Mouse (Mus musculus): Measurements from ENCODE around the gene Meaf6. TPM values are rescaled to one million over a fixed set of nuclear protein-coding genes. Genes with fewer than 3 reads are reported as not detected.

Gene Meaf6
- polyA plus RNA-seq, 1 experiment from 2014 or later, result 86.3 TPM

DNA sequence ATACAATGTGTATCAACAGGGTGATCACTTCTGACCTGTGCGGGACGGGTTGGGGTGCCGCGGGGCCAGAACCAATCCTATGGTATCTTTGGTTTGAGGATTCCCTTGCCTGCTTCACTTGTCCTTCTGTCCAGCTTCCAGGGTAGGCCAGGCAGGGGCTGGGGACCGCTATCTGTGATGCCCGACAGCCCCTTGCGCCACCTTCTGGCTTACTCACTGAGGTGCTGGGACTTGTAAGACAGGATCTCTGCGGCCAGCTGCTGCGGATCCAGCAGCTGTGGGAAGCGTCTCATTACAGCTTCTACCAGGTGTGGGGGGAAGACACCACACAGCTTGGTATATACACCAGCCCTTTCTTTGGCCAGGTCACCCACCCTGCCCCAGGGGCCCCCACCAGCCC lies 34.1 kb downstream of the Meaf6 start:
- DNase-seq (ENCODE audit: low spot score), result peak; percentile 45
- Histone ChIP-seq H3K4me3 (no peak overlapping the region), H3K4me1 (peaks cover 44% of the 10 kb centered on the region), H3K9me3 (replicated peaks) (no peaks in the 10 kb centered on the region), H3K36me3 (peaks cover 5% of the 10 kb centered on the region; the same call in 1 of the 2 replicates), H3K27me3 (ENCODE audit: low read depth, poor library complexity, severe bottlenecking) (0 out of 2 replicates have a peak, but pooled peaks cover 15% of the 10 kb centered on the region), H3K27ac (replicated peaks) (no peak overlapping the region)
- 24% methylated on average over 10 of the region's 10 CpGs for WGBS

DNA sequence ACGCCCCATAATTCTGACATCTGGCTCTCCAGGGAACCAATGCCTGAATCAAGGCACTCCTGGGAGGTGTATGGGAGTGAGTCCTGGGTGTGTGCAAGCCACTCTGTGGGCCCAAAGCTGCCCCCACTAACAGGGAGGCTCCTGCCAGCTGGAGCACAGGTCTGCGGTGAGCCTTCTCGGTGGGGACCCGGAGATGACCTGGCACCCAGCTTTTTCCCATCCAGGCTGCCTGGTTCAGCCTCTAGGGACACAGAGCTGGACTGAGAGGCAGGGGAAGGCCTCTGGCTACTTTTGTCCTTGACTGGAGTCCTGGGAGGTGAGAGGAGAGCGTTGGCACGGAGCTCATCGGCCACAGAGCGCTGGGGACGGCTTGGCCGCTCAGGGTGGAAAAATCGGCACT lies 34.8 kb downstream of the Meaf6 start:
- Histone ChIP-seq H3K9me3 (replicated peaks) (no peaks in the 10 kb centered on the region), H3K27ac (replicated peaks) (no peak overlapping the region), H3K4me1 (peaks cover 47% of the 10 kb centered on the region), H3K4me3 (no peak overlapping the region), H3K36me3 (peaks cover 5% of the 10 kb centered on the region; the same call in 1 of the 2 replicates), H3K27me3 (ENCODE audit: low read depth, poor library complexity, severe bottlenecking) (0 out of 2 replicates have a peak, but pooled peaks cover 17% of the 10 kb centered on the region)
- no peak for DNase-seq (ENCODE audit: low spot score)
- 96% methylated on average over 11 of the region's 11 CpGs for WGBS

DNA sequence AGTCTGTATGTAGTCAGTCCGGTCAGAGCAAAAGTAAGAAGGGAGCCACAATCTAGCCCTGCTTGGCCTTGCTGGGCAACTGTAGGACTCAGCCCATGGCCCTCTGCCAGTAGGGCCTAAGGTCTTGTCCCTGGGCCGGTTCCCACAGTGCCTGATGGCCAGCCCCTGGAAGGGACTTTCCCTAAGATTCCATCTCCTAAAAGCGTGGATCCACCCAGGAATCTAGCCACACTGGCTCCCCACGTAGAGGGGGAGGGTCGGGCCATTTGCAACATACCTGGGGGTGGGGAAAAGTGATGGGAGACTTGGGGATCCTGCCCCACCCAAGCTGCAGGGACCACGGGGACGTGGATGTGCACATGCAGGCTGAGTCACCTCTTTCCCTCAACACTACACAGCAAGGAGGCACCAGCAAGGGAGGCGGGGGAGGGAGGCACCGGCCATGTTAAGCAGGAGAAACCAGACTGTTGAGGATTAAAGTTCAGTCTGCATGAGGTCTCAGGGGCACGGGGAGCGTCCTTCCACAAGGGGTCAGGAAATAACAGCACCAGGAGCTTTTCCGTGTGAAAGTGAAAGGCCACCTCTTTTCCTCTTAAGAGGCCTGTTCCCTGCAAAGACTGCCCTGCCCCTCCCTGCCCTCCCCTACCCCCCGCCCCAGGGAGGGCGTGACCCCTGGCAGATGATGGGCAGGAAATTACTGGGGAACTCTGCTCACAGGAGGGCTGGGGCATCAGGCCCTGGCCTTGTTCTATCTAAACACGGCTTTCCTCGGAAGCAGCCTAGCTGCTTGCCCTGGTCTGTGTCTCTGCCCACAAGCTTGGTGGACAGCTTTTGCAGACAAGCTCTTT lies 37.7 kb downstream of the Meaf6 start:
- H3K27ac ChIP-seq (replicated peaks), result peak overlapping the region; percentile 46; the same call in 1 of the 2 replicates
- no peak for DNase-seq (ENCODE audit: low spot score)
- no peaks in the 10 kb centered on the region for H3K9me3 ChIP-seq (replicated peaks)
- peak overlapping the region; percentile 7; the same call in 1 of the 2 replicates for H3K4me3 ChIP-seq
- peaks cover 44% of the 10 kb centered on the region for H3K27me3 ChIP-seq (ENCODE audit: low read depth, poor library complexity, severe bottlenecking)
- H3K36me3 ChIP-seq, result peaks cover 5% of the 10 kb centered on the region; the same call in 1 of the 2 replicates
- peaks cover 53% of the 10 kb centered on the region for H3K4me1 ChIP-seq
- 21% methylated on average over 16 of the region's 16 CpGs for WGBS

DNA sequence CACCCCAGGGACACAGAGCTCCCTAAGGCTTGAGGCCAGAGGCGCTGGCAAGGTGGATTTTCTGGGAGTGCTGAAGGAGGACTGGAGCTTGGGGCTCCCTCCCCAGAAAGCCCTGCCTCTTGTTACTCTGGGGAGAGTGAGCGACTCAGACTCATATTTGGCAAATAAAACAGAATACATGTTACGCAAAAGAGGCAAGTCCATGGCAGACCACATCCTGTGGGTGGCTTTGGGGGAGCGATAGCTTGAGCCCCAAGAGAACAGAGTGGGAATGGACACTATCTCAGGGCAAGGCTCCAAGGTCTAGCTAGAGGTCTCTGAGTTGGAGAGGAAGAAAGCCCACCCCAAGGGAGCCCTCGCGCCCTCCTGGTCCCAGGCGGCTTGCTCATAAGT lies 38.3 kb downstream of the Meaf6 start:
- H3K9me3 ChIP-seq (replicated peaks), result no peaks in the 10 kb centered on the region
- no peak overlapping the region for H3K4me3 ChIP-seq
- peaks cover 50% of the 10 kb centered on the region for H3K27me3 ChIP-seq (ENCODE audit: low read depth, poor library complexity, severe bottlenecking)
- peaks cover 5% of the 10 kb centered on the region; the same call in 1 of the 2 replicates for H3K36me3 ChIP-seq
- peaks cover 59% of the 10 kb centered on the region for H3K4me1 ChIP-seq
- no peak for DNase-seq (ENCODE audit: low spot score)
- H3K27ac ChIP-seq (replicated peaks), result no peak overlapping the region
- WGBS, result 73% methylated on average over 7 of the region's 7 CpGs

DNA sequence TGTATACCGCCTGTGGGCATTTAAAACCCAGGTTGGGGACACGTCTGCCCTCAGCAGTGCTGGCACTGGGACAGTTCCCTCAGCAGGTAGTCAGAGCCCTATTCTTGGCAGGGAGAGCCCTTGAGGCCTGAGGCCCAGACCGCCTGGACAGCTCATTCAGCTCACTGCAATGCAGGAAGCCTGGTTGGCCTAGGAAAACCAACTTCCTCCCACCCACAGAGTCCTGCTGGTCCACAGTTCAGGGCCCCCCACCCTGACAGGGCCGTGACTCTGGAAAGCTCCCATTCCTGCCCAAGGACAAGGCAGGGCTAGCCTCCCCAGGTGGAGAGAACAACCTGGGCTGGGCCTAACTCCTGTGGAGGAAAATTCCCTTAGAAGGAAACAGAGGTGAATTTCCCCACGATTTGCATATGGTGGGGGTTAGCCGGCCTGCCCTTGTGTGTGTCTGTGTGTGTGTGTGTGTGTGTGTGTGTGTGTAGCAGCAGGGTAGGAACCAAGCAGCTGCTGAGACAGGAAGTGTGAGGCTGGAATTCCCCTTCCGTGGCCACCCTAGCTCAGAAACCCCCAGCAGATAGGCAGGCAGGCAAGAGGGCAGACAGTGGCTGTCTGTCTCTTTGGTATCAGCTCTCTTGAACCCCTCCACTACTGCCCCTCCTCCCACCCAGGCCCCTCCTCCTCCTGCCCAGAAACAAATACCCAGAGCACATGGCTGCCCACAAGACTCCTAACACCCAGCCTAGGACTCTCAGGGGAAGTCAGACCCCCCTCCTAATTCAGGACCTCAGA lies 39.7 kb downstream of the Meaf6 start:
- Histone ChIP-seq H3K36me3 (peaks cover 3% of the 10 kb centered on the region; the same call in 1 of the 2 replicates), H3K4me1 (peaks cover 54% of the 10 kb centered on the region), H3K4me3 (no peak overlapping the region), H3K27ac (replicated peaks) (no peak overlapping the region), H3K27me3 (ENCODE audit: low read depth, poor library complexity, severe bottlenecking) (peaks cover 55% of the 10 kb centered on the region), H3K9me3 (replicated peaks) (no peaks in the 10 kb centered on the region)
- no peak for DNase-seq (ENCODE audit: low spot score)
- 49% methylated on average over 7 of the region's 7 CpGs for WGBS

DNA sequence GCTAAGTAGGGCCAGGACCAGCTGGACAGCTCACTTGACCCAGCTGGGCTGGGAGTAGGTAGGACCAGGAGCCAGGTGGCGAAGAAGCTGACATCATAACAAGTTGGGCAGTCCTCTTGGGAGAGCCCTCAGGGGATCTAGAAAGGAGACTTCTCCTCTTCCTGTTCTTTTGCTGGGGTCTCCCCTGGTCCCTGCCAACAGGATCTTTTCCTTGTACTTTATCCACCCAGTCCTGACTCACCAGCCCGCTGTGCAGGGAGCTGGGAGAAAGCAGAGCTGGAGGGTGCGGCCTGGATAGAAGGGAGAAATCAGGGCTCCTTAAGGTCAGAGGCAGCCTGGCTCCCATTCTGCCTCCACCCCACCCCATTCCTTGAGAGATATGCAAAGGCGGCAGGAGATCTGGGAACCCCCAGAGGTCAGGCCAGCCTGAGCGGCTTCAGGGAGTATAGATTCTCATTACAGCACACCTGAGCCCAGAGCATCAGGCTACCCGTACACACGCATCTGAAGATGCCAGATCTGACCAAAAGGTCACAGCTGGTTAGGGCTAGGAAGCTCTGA lies 40.5 kb downstream of the Meaf6 start:
- no peaks in the 10 kb centered on the region for H3K36me3 ChIP-seq
- WGBS, result 85% methylated on average over 7 of the region's 7 CpGs
- H3K27me3 ChIP-seq (ENCODE audit: low read depth, poor library complexity, severe bottlenecking), result peaks cover 53% of the 10 kb centered on the region
- no peak overlapping the region for H3K27ac ChIP-seq (replicated peaks)
- H3K9me3 ChIP-seq (replicated peaks), result no peaks in the 10 kb centered on the region
- H3K4me3 ChIP-seq, result no peak overlapping the region
- DNase-seq (ENCODE audit: low spot score), result no peak
- peaks cover 54% of the 10 kb centered on the region for H3K4me1 ChIP-seq

DNA sequence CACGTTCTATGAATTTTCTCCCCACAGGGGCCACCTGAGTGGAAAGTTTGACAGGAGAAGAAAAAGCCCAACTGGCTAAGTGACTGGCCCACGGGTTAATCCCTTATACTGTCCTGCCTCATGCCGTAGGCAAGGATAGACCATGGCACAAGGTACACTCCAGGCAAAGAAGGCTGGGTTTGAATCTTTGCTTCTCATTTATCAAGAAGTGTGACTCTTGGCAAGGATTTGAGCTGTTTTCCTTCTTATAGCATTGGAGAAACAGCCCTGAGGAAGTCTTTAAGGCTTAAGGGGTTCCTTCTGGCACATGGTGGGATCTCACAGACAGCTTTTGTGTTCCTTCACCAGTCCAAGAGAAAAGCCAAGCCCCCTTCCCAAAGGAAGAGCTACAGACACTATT lies 41.3 kb downstream of the Meaf6 start:
- H3K4me3 ChIP-seq, result no peak overlapping the region
- no peaks in the 10 kb centered on the region for H3K36me3 ChIP-seq
- H3K4me1 ChIP-seq, result peaks cover 54% of the 10 kb centered on the region
- H3K9me3 ChIP-seq (replicated peaks), result no peaks in the 10 kb centered on the region
- peaks cover 53% of the 10 kb centered on the region for H3K27me3 ChIP-seq (ENCODE audit: low read depth, poor library complexity, severe bottlenecking)
- DNase-seq (ENCODE audit: low spot score), result no peak
- H3K27ac ChIP-seq (replicated peaks), result no peak overlapping the region
- 90% methylated on average over 3 of the region's 3 CpGs for WGBS

DNA sequence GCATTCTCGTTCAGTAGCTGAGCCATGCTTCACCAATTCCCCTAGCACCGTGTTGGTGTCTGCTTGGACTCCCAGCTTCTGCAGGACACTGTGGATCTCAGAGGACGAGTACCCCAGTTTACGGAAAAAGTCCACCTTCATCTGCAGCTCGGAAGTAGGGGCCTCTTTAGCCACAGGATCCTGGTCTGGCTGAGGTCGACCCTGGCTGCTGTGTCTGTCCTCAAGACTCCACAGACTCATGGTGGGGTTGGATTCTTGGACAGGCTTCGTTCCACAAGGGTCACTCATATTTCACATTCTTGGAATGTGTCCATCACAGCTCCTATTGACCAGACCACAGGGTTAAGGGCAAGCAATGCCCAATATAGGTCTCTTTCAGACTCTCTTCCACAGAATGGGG lies 41.8 kb downstream of the Meaf6 start:
- H3K9me3 ChIP-seq (replicated peaks), result no peaks in the 10 kb centered on the region
- WGBS, result 82% methylated on average over 7 of the region's 7 CpGs
- H3K4me3 ChIP-seq, result peak overlapping the region; percentile 89; the same call in 1 of the 2 replicates
- H3K4me1 ChIP-seq, result peaks cover 54% of the 10 kb centered on the region
- peaks cover 53% of the 10 kb centered on the region for H3K27me3 ChIP-seq (ENCODE audit: low read depth, poor library complexity, severe bottlenecking)
- no peak overlapping the region for H3K27ac ChIP-seq (replicated peaks)
- no peak for DNase-seq (ENCODE audit: low spot score)
- no peaks in the 10 kb centered on the region for H3K36me3 ChIP-seq

DNA sequence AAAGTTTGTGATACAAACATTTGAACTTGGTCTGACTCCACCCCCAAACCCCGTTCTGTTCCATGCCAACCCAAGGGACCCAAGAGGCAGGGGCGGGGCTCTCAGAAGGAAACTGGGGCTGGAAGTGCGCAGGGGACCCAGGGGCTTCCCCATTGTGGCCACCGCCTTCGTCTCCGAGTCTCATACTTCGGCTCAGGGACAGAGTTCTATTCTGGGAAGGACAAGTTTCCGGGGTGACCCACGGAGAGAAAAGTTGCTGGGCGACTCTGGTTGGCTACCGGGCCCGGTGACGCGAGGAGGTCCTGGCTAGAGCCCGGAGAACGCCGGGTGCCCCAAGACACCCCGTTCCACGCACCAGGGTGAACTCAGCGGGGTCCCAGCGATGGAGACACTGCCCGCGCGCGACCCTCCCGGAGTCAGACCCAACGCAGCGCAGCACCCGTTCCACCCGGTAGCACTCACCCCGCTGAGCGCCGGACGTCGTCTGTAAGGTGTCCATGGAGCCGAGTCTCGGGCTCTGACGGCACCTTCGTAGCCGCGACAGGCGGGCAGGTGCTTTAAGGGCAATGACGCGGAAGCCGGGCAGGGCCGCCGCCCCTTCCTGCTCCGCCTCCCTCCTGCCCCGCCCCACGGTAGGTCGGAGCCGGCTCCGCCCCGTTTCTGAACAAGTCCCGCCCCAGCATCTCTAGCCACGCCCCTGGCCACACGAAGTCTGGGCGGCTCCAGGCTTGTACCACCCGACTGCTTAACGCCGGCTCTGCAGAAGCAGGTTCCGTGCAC lies 42.6 kb downstream of the Meaf6 start, which contains the start of gene Zc3h12a:
Gene Zc3h12a, minus strand, starts transcription at position 536 of the 780 bp plus-strand sequence.
- H3K4me1 ChIP-seq, result peaks cover 46% of the 10 kb centered on the region
- H3K27me3 ChIP-seq (ENCODE audit: low read depth, poor library complexity, severe bottlenecking), result peaks cover 50% of the 10 kb centered on the region
- no peaks in the 10 kb centered on the region for H3K9me3 ChIP-seq (replicated peaks)
- WGBS, result 2% methylated on average over 62 of the region's 62 CpGs
- H3K4me3 ChIP-seq, result peak within 1 kb of the TSS; percentile 89
- no peaks in the 10 kb centered on the region for H3K36me3 ChIP-seq
- H3K27ac ChIP-seq (replicated peaks), result no peak within 1 kb of the TSS; the same call in 1 of the 2 replicates
- peak; percentile 87 for DNase-seq (ENCODE audit: low spot score)

DNA sequence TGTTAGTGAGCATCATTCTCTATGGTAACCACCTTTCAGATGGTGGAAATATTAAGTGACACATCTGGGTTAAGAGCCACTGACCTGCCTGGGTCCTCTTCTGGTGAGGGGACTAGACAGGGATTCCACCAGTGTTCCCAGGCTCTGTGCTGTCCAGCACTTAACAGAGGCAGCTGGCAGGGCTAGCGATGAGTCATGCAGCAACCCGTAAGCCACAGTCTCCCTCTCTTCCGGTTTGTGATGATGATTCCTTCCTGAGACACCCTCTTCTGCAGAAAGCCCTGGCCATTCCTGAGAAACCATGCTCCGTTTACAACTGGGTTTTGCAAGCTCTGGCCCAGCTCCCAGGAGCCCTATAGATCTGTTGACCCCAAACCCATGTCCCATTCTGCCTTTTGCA lies 46.6 kb downstream of the Meaf6 start:
- no peak for DNase-seq (ENCODE audit: low spot score)
- Histone ChIP-seq H3K9me3 (replicated peaks) (no peaks in the 10 kb centered on the region), H3K36me3 (no peaks in the 10 kb centered on the region), H3K4me3 (no peak overlapping the region), H3K4me1 (peaks cover 17% of the 10 kb centered on the region), H3K27ac (replicated peaks) (no peak overlapping the region), H3K27me3 (ENCODE audit: low read depth, poor library complexity, severe bottlenecking) (peaks cover 27% of the 10 kb centered on the region)
- WGBS, result 82% methylated on average over 4 of the region's 4 CpGs

DNA sequence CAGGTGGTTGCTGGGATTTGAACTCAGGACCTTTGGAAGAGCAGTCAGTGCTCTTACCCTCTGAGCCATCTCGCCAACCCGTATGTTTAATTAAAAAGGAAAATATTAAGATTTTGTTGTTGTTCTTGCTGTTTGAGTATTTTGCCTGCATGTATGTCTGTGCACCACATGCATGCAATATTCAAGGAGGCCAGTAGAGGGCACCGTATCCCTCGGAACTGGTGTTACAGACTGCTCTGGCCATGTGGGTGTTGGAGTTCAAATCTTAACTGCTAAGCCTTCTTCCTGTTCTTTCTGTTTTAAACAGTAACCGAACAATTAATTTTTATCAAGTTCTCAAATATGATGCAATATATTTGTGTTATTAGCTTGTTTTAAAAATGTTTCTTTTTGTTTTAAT lies 47.5 kb downstream of the Meaf6 start:
- DNase-seq (ENCODE audit: low spot score), result peak; percentile 64
- WGBS, result 24% methylated on average over 5 of the region's 5 CpGs
- Histone ChIP-seq H3K4me3 (no peak overlapping the region), H3K36me3 (no peaks in the 10 kb centered on the region), H3K27ac (replicated peaks) (no peak overlapping the region), H3K4me1 (peaks cover 10% of the 10 kb centered on the region), H3K9me3 (replicated peaks) (no peaks in the 10 kb centered on the region), H3K27me3 (ENCODE audit: low read depth, poor library complexity, severe bottlenecking) (peaks cover 18% of the 10 kb centered on the region)

DNA sequence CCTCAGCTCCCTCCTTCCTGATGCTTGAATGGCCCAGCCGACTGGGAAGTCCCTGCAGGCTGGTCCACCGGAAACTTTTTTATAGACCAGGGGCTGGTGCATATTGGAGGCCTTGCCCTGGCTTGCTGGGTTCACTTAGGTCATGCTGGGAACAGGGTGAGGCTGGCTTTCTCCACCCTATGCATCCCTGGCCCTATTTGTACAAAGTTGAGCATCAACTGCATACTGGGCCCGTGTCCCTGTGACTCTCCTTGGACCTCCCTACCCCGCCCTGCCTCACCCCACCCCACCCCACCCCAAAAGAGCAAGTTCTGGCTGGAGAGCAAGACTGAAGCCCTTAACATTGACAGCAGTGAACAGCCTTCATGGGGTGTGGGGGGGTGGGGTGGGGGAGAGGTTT lies 49.3 kb downstream of the Meaf6 start:
- H3K27me3 ChIP-seq (ENCODE audit: low read depth, poor library complexity, severe bottlenecking), result peaks cover under 1% of the 10 kb centered on the region; the same call in 1 of the 2 replicates
- 85% methylated on average over 4 of the region's 4 CpGs for WGBS
- H3K36me3 ChIP-seq, result no peaks in the 10 kb centered on the region
- no peaks in the 10 kb centered on the region for H3K9me3 ChIP-seq (replicated peaks)
- no peak overlapping the region for H3K4me3 ChIP-seq
- no peak overlapping the region for H3K27ac ChIP-seq (replicated peaks)
- DNase-seq (ENCODE audit: low spot score), result no peak
- no peaks in the 10 kb centered on the region for H3K4me1 ChIP-seq

Measured in midbrain, embryonic 10.5 days (tissue).